Mouse (Mus musculus) urinary bladder, postnatal 25 days (tissue): Measurements from ENCODE around the gene Gm45783.
"Not testable (repeated sequence)": the region's sequence is repeated elsewhere in the genome, so short reads cannot be mapped to it uniquely, and the experiment has no call there.

Experiments used
- DNase-seq: peaks from one replicate; pipeline ENCODE4 v3.0.0; 2022; ENCODE audit warnings: low spot score

The Gm45783 gene

GRCm38 (mm10) chr7:7374431-7374830, at the start of gene Gm45783:
Gene Gm45783 (minus strand): TSS chr7:7374573.
- not testable (repeated sequence) for DNase-seq

GRCm38 (mm10) chr7:7399603-7400002, 25.2 kb upstream of the Gm45783 start, which contains the start of gene Vmn2r31:
Gene Vmn2r31 (minus strand): TSS chr7:7399703.
- not testable (repeated sequence) for DNase-seq

GRCm38 (mm10) chr7:7337509-7337908, 36.9 kb downstream of the Gm45783 start, which contains the start of gene Vmn2r30:
Gene Vmn2r30 (minus strand): TSS chr7:7337609.
- not testable (repeated sequence) for DNase-seq

- DNase-seq: no peak
Measured at GRCm38 (mm10) chr7:7295595-7295994, 78.8 kb downstream of the Gm45783 start.
